Mouse (Mus musculus) ES-E14 (cell line): ENCODE data around the gene Gm10697. TPM values are rescaled to one million over a fixed set of nuclear protein-coding genes. Genes with fewer than 3 reads are reported as not detected.
"Not testable (repeated sequence)": the region's sequence is repeated elsewhere in the genome, so short reads cannot be mapped to it uniquely, and the experiment has no call there.

Experiments used
- DNase-seq: peaks from one replicate; pipeline ENCODE4 v3.0.0-alpha.2; 2013; ENCODE audit warnings: low read depth, low spot score
- H3K27ac ChIP-seq: 2 replicates; pipeline ENCODE4 v1.5.1; 2012; ENCODE audit warnings: low read depth, mild to moderate bottlenecking, low read length, moderate library complexity, mixed read lengths; ENCODE audit not compliant: poor library complexity, insufficient read depth, severe bottlenecking
- H3K36me3 ChIP-seq: 2 replicates; pipeline ENCODE4 v1.6.1; 2012; ENCODE audit warnings: mild to moderate bottlenecking, low read length, moderate library complexity, mixed read lengths; ENCODE audit not compliant: control insufficient read depth, poor library complexity, insufficient read depth, severe bottlenecking
- H3K4me1 ChIP-seq, 2 experiments: fragments of 150-350 bp in 1 of 2; sonication (generic) in 1 of 2; 2 replicates each; pipeline ENCODE4 v1.6.1; 2012; ENCODE audit warnings: low read length in 2 of 2, mild to moderate bottlenecking in 1 of 2, mixed read lengths in 1 of 2; ENCODE audit not compliant: control insufficient read depth in 2 of 2, insufficient read depth in 2 of 2, poor library complexity in 1 of 2
- H3K4me3 ChIP-seq, 2 experiments: fragments of 150-350 bp in 1 of 2; sonication (generic) in 1 of 2; 2 replicates each; pipeline ENCODE4 v1.5.1; 2012; ENCODE audit warnings: low read length in 2 of 2, low read depth in 1 of 2, mild to moderate bottlenecking in 1 of 2, mixed read lengths in 1 of 2; ENCODE audit not compliant: insufficient read depth in 1 of 2, poor library complexity in 1 of 2, severe bottlenecking in 1 of 2
- H3K9ac ChIP-seq: 2 replicates; pipeline ENCODE4 v1.6.1; 2012; ENCODE audit warnings: low read depth, mild to moderate bottlenecking, low read length, mixed read lengths; ENCODE audit not compliant: poor library complexity, insufficient read depth, severe bottlenecking
- H3K9me3 ChIP-seq: fragments of 150-350 bp; sonication (generic); 2 replicates; pipeline ENCODE4 v1.6.1; 2012; ENCODE audit warnings: low read depth, mild to moderate bottlenecking, low read length; ENCODE audit not compliant: control insufficient read depth, insufficient read depth
- in situ Hi-C, 2 experiments: fragments of 600-800 bp; cut with MboI; formaldehyde crosslinking; loops; one replicate each; pipeline ENCODE4 v1.15.1; 2025; ENCODE audit warnings: low sequenced_read_pairs in 2 of 2, inconsistent platforms in 1 of 2; ENCODE audit not compliant: unreplicated experiment in 2 of 2
- total RNA-seq: library from RNA; depleted of rRNA; stranded (reverse); fragments of 300-350 nt; gene quantifications from 2 replicates; pipeline ENCODE4 v1.2.3, GENCODE M21; 2012; rRNA removed

Gene Gm10697
- total RNA-seq = 0.27 and 0.58 TPM in 2 replicates

- H3K4me1 ChIP-seq, H3K4me3 ChIP-seq, H3K36me3 ChIP-seq, H3K9ac ChIP-seq, DNase-seq, H3K9me3 ChIP-seq, in situ Hi-C loops, H3K27ac ChIP-seq: not testable (repeated sequence)
Measured at GRCm38 (mm10) chr3:94072544-94072943, at the start of gene Gm10697. Gene Gm10697, minus strand, starts transcription at chr3:94072644.

GRCm38 (mm10) chr3:94115071-94115470, 42.6 kb upstream of the Gm10697 start:
- H3K27ac ChIP-seq, H3K9me3 ChIP-seq, H3K9ac ChIP-seq, H3K4me1 ChIP-seq, DNase-seq, H3K4me3 ChIP-seq, H3K36me3 ChIP-seq, in situ Hi-C loops: not testable (repeated sequence)

DNA sequence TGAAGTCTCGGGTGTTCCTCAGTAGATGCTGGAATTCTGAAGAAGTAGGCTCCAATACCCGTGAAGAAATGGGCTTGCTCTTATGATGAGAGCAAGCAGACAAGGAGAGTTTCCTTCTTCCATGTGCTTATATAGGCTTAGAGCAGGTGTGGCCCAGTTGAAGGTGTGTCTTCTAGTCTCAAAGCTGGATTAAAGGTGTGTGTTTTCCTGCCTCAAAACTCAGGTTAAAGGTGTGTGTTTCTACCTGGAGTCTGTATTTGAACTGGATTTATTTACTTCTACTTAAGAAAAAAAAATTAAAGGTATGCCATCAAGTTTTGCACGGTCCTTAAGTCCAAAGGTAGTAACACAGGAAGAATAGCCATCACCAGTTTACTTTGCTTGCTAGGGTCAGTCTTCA, 17.7 kb downstream of the Gm10697 start, which contains the start of gene Gm9125:
Gene Gm9125 (minus strand): TSS at position 101 of the 400 bp plus-strand sequence.
- in situ Hi-C loops, H3K9me3 ChIP-seq, H3K9ac ChIP-seq, H3K4me3 ChIP-seq, H3K27ac ChIP-seq, H3K36me3 ChIP-seq, DNase-seq, H3K4me1 ChIP-seq: not testable (repeated sequence)

DNA sequence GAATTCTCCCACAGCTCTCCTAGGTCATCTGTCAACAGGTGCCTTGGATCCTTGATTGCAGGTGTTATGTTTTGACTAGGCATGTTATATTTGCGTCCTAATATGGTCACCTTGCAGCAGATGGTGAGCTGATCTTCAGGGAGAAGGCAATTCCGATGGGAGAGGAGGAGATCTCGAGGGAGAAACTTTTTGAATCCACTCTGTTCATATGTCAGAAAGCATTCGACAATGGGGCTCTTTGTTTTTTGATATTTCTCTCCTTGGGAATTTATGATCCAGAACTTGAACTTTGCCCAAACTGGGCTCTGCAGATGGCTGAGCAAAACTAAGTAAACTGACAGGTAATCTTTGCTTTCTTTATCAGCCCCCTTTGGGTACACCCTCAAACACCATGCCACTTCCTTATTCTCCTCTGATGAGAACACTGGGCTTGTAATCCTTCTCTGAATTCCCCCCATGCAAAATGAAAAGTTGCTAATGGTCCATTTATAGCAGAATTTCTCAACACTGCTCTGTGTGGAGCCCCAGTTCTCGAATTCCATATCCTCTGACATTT, 22.8 kb downstream of the Gm10697 start:
- H3K4me3 ChIP-seq, H3K4me1 ChIP-seq, DNase-seq, H3K27ac ChIP-seq, in situ Hi-C loops, H3K9ac ChIP-seq, H3K9me3 ChIP-seq, H3K36me3 ChIP-seq: not testable (repeated sequence)

DNA sequence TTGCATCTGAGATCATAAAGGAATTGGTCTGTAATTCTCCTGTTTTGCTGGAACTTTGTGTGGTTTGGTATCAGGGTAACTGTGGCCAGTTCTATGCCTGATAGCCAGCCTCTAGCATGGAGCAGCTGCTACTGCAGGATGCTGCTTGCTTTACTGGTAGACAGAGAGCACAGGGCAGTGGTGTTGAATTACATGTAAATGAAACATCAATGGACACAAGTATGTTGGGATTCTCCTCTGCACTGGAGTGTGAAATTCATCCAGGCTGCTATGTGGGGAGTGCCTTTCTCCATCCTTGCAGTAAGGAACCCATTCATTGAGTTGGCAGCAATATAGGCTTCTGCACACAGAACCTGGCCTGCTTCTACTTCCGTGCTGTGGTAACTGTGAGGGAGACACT, 34.2 kb downstream of the Gm10697 start:
- DNase-seq, H3K27ac ChIP-seq, in situ Hi-C loops, H3K9ac ChIP-seq, H3K4me3 ChIP-seq, H3K36me3 ChIP-seq, H3K4me1 ChIP-seq, H3K9me3 ChIP-seq: not testable (repeated sequence)

DNA sequence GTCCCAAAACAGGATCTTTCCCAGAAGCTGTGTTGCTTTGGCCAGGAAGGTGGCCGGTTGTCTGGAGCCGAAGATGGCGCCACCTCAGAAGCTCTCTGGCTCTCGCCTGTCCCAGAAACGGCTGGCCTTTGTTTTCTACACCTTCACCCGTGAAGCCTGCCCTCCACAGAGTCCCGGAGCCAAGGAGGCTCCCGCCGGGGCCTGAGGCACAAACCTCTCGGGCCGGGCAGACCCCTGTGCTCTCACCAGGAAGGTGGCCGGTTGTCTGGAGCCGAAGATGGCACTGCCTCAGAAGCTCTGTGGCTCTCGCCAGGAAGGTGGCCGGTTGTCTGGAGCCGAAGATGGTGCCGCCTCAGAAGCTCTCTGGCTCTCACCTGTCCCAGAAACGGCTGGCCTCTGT, 38.0 kb downstream of the Gm10697 start:
- H3K4me1 ChIP-seq, H3K9ac ChIP-seq, in situ Hi-C loops, H3K9me3 ChIP-seq, H3K4me3 ChIP-seq, H3K36me3 ChIP-seq, DNase-seq, H3K27ac ChIP-seq: not testable (repeated sequence)

Other genes with a start within 250 kb of the Gm10697 start
- 3.2 and 4.2 TPM in 2 replicates for gene Tdpoz3, start 246.6 kb downstream of the Gm10697 start, total RNA-seq
- gene Gm9117, start 129.1 kb downstream of the Gm10697 start, total RNA-seq = 0.48 TPM in 1 of 2 replicates, not detected in the other
- gene Tdpoz5, start 111.3 kb downstream of the Gm10697 start, total RNA-seq = 0.27 and 0.58 TPM in 2 replicates
- gene Gm9125, start 17.8 kb downstream of the Gm10697 start, total RNA-seq = 0.26 and 0.58 TPM in 2 replicates
- 0.48 and 1.4 TPM in 2 replicates for gene Gm10696, start 105.5 kb upstream of the Gm10697 start, total RNA-seq
- 1.4 and 2.4 TPM in 2 replicates for gene Gm5286, start 124.1 kb upstream of the Gm10697 start, total RNA-seq
- 3.0 and 3.4 TPM in 2 replicates for gene Gm4778, start 191.4 kb upstream of the Gm10697 start, total RNA-seq
- 1.5 and 3.0 TPM in 2 replicates for gene Them4, start 237.4 kb upstream of the Gm10697 start, total RNA-seq